Comparison of ENCODE assay signal across 9 mouse cellular contexts in genomic region chr2:110180316-110180670, GRCm38 (mm10).
A peak's percentile ranks its signal among the peaks of the same experiment; 100 is the strongest.
DNase-seq lines count a peak whose midpoint lies in the region; ATAC-seq lines count a peak whose summit lies in the region.
"Had no signal": no experiment of that assay in that cellular context is flagged by ENCODE, and none has a peak within 500 bp of the region (broad histone marks: within the 10 kb centered on the region; RNA-seq: fewer than 3 reads in every experiment).

No protein-coding gene starts in this region.

- ATAC-seq in embryonic facial prominence, embryonic 14.5 days (ENCODE audit: low read depth): no peak

- 76% methylated on average over 7 of the region's 7 CpGs for WGBS in embryonic facial prominence, embryonic 14.5 days

- no peak overlapping the region for H3K4me3 ChIP-seq in embryonic facial prominence, embryonic 14.5 days (ENCODE audit: low read depth, low read length)
- H3K4me3 ChIP-seq: midbrain, embryonic 12.5 days had no signal

- H3K9me3 ChIP-seq in embryonic facial prominence, embryonic 14.5 days (ENCODE audit: control insufficient read depth, low read length): 0 out of 2 replicates have a peak, but pooled peaks cover 4% of the 10 kb centered on the region
- H3K9me3 ChIP-seq: midbrain, embryonic 12.5 days had no signal

- H3K4me2 ChIP-seq in embryonic facial prominence, embryonic 14.5 days (ENCODE audit: low read depth, low read length): no peak overlapping the region
- H3K4me2 ChIP-seq: midbrain, embryonic 12.5 days had no signal

- no peaks in the 10 kb centered on the region for H3K36me3 ChIP-seq in embryonic facial prominence, embryonic 14.5 days (ENCODE audit: control insufficient read depth, insufficient read depth, low read length)
- H3K36me3 ChIP-seq: midbrain, embryonic 12.5 days had no signal

- H3K27me3 ChIP-seq in embryonic facial prominence, embryonic 14.5 days (replicated peaks; ENCODE audit: control insufficient read depth, insufficient read depth, low read length): no peaks in the 10 kb centered on the region
- H3K27me3 ChIP-seq: midbrain, embryonic 12.5 days had no signal

- intact Hi-C loops in heart, postnatal 36 days (cut with DNase I): no loop called here

- H3K9ac ChIP-seq in embryonic facial prominence, embryonic 14.5 days (ENCODE audit: low read depth, low read length): no peak overlapping the region
- H3K9ac ChIP-seq: midbrain, embryonic 12.5 days had no signal

- peak overlapping the region; percentile 69 for H3K27ac ChIP-seq in embryonic facial prominence, embryonic 14.5 days (replicated peaks; ENCODE audit: low read depth, low read length)
- H3K27ac ChIP-seq: midbrain, embryonic 12.5 days had no signal

- peak; percentile 84 for DNase-seq in heart, adult 11 months
- DNase-seq in heart, postnatal 36 days: no peak
- peak; percentile 76 for DNase-seq in brain, adult 2 months (ENCODE audit: low read depth, low spot score)
- DNase-seq in embryonic facial prominence, embryonic 14.5 days (ENCODE audit: low spot score): no peak
- peak; percentile 21 to 45 for DNase-seq in kidney, postnatal 4 days
- DNase-seq in frontal cortex, adult 2 months (ENCODE audit: extremely low spot score in 1 of 2, low spot score in 1 of 2): no peak
- no peak for DNase-seq in B cell, adult 2 months
- DNase-seq in T-cell, adult 2 months (ENCODE audit: low spot score): no peak

- peaks cover 45% of the 10 kb centered on the region for H3K4me1 ChIP-seq in embryonic facial prominence, embryonic 14.5 days (ENCODE audit: control insufficient read depth, insufficient read depth, low read length)

Comparison
In these comparisons a context has a peak if more than half of its experiments do, and no peak if none do; other contexts are left out.
1. DNase-seq: peak in heart, adult 11 months (single experiment), brain, adult 2 months (single experiment) and kidney, postnatal 4 days (2 of 2); none in heart, postnatal 36 days (0 of 2), embryonic facial prominence, embryonic 14.5 days (single experiment), frontal cortex, adult 2 months (0 of 2), B cell, adult 2 months (0 of 2) and T-cell, adult 2 months (single experiment).